Mouse (Mus musculus) naive thymus-derived CD4-positive, alpha-beta T cell, adult 2 months (primary cell): ENCODE measurements at regions not wholly inside any gene's neighbourhood (a gene's known extent, or its start where the extent isn't known, plus 50 kb on each side); places are given as distances from the start of the nearest gene placed in this dataset.

ENCODE experiments used
- DNase-seq: peaks from one replicate; pipeline ENCODE4 v3.0.0-alpha.2; 2011; ENCODE audit warnings: low read depth

DNA sequence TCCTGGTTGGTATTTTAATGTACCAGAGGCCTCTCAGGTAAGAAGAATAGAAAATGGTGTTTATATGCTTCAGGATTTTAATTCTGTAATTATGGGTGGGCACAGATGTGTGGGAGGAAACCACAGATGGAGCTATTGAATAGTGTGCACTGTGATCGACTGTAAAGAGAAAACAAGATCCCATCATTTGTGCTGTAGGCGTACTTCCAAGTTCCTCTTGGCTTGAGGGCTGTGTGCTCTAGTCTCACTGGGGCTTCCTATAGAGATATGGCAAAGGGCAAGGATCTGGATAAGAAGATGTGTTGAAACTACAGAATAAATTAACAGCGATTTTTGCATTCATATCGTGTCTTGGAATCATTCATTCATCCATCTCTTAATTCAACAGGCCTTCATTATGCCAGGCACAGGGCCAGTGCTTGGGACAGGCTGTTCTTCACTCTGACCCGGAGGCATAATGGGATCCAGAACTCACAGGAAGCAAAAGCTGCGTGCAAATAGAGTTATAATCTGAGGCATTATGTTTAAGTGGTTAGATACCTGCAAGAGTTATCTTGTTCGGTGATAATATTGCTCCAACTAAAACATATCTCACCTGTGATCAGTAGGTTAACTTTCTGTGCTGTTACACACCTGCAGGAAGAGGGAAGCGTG lies 336.7 kb downstream of the Hs3st3b1 start:
- DNase-seq = no peak

DNA sequence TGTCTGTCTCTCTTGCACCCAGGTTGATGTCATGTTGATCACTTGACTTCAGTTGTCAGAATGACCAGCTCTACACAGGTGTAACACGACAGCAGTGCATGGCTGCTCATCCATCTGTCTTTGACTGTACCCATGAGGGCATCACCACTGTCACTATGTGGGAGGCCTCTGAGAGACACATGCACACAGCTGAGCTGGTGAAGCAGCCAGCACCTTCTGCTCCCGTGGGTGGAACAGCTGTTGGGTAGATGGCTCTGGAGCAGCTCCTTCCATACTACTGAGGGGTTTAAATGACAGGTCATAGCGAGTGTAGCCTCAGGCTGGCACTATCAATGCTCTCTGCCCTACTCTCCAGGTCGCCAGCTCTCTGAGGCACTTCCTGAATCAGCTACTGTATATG lies 301.9 kb downstream of the Hs3st3b1 start:
- DNase-seq = no peak

DNA sequence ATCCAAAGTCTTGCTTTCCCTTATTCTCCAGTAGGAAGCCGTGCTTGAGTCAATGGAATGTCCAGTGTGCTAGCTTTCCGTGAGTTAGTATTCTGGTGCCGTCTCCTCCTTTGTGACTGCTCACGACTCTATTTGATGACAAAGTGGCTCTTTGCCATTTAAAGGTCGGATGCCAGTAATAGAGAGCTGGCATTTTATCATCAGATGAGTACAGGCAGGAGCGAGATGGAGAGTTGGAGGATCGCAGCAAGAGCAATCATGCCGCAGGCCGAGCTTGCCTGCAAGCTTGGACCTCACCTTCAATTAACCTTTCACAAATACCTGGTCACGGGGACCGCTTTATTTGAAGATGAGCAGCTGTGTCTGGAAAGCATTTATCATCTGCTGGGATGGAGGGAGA lies 291.8 kb downstream of the Hs3st3b1 start:
- DNase-seq = no peak

DNA sequence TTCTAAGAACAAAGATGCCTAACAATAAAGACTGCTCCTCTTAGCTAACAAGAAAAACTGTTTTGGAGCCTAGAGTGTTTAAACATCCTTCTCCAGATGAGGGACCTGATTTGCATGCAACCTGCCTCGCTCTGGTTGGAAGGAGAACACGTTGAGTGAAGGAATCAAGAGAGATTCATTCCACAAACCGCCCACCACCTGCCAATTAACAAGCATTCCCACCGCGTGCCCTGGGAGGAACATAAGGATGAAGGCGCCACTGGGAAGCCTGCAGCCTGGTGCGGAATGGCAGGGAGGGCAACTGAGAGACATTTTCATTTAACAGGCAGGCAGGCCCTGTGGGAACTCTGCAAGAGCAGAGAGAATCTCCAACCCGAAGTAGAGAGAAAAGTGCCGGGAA lies 265.0 kb downstream of the Hs3st3b1 start:
- no peak for DNase-seq

DNA sequence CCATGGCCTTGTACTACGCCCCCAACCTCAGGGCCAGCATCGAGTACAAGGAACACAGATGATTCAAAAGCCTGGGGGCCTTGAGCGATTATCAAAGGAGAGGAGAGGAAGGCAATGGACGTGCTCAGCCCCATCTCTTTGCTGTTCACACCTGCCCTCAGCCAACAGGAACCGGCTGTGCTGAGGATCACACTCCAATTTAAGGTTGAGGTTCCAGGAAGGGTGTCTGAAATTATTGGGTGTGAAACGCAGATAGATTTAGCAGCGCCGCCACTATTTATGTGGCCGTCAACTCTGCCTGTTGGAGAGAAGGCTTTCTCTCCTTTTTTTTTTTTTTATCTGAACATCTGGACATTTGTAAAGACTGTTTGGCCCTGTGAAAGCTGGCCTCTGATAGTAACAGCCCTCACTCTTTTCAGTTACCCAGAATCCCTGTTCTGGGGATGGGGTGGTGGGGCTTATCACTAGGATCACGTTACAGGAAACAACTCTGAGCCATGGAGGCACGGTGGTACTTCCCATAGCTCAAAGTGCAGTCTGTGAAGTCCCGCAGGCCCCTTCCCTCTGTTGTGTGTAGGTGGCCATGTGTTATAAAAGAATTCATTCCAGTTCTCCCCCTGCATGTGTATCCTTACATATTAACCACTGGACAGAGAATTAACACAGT lies 256.7 kb downstream of the Hs3st3b1 start:
- DNase-seq = no peak

DNA sequence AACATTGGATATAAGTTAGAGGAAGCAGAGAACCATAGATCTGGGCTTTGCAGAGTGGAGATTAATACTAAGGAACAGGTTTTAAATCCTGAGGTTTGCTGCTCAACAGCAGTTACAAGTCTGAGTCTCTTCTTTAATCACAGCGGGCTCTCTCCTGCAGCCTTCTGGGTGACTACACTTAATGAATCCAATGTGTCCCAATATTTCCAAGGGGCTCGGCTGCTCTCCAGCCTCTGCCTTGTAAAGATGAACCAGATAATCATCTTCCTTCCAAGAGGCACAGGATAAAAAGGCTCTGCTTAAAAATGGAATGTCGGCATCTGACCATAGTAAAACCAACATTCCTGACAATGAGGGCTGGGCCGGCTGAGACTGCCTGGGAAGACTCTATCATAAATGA lies 251.6 kb downstream of the Hs3st3b1 start:
- no peak for DNase-seq

DNA sequence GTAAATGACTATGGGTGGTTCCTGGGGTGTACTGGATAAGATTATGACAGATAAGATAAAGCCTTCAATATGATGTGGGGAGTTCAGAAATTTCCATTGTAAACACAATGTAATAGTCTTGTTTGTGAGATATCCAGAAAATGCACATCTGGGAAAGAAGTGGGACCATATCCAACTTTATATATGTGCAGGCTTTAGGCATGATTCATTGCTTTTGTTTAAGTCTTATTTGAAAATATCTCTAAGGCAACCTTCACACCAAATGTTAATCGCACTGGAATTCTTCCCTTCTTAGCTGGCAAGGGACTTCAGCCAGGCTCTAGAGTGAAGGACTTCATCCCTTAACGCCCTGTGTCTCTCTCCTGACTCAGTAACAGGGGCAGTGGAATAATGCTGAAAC lies 250.3 kb downstream of the Hs3st3b1 start:
- no peak for DNase-seq

DNA sequence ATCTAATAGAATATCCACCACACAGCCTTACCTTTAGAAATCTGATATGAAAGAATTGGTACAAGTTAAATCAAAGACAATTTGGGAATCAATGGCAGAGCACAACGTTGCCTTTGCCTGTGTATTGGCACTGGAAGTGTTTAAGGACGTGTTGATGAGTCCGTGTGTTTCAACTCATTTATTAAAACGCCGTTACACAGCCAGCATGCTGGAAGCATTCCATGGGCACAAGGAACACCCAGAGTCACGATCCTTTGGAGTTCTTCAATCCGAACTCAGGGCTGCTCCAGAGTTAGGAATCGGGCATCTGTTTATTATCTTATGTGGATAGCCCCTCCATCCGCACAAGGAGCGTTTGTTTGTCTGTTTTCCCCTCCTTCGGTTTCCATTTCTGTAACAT lies 244.2 kb downstream of the Hs3st3b1 start:
- no peak for DNase-seq

DNA sequence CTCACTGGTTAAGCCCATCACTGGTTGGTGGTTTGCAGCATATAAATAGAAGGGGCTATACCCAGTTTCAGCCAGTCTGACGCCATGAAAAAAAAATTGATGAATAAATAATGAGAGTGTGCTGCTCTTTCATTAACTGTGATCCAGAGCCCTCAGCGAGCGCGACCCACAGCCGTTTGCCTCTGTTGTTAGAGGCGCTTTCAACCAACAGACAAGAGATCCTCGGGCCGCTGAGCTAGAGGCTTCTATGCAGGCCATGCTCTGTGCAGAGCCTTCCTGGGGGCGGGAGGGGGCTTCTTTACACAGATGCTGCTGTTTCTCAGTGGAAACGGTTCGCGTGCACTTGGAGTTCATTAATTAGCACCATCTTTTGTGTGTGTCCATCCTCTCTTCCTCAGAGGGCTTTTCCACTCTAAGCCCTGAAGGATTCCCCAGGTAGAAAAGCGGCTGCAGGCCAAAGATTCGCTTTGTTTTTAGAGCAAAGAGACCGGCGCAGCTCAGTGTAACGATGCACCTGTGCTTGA lies 243.6 kb downstream of the Hs3st3b1 start:
- DNase-seq = no peak

DNA sequence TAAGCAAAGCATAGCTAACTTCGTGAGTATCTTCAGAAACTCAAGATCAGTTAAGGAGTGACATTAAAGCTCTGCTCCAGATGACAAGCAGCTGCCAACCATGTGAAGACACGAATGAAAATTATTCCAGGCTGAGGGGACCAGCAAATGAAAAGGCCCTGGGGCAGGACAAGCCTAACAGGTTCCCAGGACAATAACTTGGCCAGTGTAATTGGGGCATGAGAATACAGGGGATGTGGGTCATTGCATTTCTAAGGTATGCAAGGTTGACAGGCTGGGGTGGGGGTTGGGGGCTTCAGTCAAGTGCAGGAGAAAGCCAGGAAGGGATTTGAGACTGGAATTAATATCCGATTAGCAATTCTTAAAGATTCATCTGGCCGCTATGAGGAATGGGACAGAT lies 242.6 kb downstream of the Hs3st3b1 start:
- DNase-seq = no peak

DNA sequence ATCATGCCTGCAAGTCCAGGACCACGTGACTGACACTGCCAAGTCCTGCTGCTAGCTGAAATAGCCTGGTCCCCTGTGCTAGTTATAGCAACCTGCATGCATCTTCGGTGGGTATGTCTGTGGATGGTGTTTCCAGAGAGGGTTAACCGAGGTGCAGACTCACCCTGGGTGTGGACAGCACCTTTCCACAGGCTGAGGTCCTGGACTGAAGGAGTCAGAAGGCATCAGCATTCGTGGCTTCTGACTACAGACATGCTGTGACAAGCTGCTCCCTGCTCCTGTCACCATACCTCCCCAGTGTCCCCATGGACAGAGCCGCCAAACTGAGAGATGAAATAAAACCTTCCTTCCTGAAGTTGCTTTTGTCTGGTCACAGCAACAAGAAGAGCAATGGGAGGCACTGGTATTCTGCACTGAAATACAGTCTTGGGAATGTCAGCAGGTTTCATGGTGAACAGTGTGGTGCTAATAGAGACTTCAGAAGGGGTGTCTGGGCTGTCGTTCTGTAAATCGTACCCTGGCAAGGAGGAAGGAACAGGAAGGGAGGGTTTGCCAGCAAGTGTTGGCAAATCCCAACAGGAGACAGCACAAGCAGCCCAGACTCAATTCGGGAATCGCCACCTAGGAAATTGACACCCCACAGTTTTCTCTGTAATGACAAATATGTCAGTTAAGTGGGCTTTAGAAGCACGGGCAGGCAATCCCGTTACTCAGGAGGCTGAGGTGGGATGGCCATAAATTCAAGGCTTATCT lies 237.7 kb downstream of the Hs3st3b1 start:
- no peak for DNase-seq

DNA sequence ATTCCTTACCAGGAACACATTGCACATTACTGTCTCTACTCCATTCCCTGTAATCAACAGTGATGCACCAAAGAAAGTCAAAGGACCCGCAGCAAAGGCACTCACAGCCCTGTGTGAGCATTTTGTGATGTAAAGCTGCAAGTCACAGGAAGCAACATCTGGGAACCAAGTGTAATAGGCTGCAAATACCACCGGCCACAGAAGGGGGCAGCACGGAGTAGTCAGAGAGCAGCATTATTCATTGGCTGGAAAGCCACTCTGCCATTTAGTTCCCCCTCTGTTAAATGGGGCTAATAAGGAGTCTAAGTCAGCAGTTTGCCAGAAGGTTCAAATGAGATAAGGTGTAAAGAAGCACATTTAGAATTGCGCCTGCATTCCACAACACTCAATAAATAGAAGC lies 231.0 kb downstream of the Hs3st3b1 start:
- DNase-seq = no peak

DNA sequence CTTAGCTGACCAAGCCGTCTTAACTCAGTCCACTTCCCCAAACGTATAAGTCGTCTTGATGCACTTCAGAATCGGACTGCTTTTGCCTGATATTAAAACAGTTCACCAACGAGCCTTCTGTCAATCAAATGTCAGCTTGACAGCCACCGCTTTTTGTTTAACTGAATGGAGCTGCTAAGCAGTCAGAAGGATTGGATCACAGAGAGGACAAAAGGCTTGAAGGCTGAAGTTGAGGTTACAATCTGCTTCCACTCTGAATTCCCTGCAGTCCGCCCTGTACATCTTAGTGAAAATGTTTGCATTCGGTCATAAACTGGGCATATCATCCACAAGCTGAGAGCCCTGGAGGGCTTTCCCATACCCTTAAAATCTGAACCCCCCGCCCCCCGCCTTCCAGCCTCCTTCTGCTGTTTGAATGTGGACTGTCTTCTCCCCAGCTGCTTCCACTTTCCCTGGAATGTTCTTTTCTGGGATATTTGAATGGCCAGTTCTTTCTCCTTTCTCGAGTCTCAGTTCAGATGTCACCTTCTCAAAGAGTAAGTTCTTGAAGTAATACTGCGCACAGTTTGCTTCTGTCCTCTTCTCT lies 217.0 kb downstream of the Hs3st3b1 start:
- DNase-seq = no peak

DNA sequence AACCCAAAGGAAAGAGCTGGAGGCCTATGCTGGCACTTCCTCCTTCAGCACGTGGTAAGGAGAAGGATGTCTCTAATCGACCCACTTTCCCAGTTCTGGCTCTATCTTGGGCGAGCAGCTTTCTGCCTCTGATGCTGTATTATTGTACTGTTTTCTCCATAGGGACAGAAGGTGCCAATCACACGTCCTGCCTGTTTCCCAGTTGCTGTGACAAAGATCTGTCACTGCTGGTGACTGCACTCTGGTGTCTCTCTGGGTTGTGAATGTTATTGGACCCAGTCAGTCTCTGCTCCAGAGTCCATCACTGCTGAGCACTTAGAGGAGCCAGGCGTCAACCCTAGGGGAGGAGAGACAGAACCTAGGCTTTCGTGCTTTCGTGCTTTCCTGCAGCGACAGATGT lies 216.0 kb downstream of the Hs3st3b1 start:
- DNase-seq = no peak

DNA sequence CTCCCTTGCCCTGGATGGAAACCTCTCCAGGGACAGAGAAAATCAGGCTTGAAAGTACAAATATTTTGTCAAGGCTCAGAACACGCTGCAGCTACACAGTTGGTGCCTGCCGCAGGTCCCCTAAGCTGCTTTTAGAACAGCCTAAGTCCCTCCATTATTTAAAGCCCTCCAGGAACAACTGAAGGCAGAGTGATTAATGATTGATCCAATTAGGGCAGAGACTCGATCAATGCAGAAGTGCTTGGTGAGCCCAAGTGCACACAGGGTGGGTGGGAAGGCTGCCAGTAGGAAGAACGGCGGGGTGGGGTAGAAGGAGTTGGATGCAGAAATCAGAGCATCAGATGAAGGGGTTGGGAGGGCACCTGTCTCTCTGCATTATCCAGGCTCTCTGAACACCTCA lies 215.0 kb downstream of the Hs3st3b1 start:
- DNase-seq = no peak

DNA sequence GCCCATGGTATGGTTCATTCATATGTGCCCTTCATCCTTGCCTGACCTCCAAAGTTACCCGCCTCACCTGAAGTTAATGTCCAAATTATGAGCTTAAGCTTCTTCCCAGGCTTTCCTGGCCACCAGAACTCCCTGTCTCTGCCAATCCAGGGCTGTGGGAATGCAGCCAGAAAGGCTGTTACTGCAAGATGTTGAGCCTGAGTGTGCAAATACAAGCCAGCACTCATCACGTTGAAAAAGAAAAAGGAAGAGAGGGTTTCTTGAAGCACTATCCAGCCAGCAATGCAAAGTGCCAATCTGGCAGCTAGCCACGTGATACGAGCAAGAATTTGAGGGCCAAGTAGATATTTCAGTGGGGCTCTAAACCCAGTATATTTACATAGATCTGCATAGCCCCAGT lies 213.7 kb downstream of the Hs3st3b1 start:
- DNase-seq = no peak

DNA sequence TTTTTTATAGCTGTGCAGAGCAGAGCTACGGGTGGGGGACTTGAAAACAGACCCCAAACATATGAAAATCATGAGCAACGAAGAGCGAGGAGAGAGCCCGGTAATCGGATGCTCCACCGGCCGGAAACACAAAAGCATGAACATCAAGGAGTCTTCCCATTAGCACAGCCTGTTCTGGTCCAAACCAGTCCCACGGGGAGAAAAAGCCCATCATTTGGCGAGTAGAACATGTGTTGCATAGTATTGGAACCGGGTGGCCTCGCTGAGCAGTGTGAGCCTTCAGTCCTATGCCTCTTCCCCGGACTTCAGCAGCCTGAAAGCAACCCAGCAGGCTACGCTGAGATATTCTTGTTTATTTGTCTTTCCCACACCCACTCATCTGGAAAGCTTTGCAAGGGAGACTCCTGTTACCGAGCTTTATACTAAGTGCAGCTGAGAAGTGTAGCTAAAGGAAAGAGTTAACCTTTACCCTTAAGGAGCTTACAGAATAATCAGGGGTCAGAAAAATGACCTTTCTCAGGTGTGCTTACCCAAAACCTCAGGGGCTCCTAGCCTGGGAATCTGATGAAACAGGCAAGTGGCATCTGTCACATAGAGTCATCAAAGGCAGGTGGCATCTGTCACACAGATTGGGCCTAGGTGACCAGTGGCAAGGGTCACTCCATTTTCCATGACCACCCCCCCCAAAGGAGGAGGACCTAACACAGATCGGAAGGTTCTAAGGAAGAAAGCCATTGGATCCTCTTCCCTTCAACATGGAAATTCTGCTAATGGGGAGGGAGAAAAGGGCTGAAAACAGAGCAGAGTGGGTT lies 209.8 kb downstream of the Hs3st3b1 start:
- no peak for DNase-seq

DNA sequence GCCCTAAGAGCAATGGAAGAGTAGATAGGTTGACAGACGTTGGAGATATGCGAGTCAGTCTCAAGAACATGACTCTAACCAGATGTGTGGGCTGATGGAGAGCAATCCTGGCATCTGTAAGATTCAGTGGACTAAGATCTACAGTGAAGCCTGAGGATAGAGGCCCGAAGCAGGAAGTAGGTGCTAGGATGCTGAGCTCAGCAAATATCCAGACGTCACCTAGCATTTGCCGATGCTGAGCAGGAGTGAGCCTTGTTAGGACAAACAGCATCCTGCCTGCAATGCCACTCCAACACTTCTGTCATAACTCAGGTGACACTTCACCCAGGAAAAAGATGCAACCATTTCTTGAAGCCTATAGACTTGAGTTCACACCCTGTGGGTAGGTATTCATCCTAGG lies 199.8 kb downstream of the Hs3st3b1 start:
- DNase-seq = no peak

DNA sequence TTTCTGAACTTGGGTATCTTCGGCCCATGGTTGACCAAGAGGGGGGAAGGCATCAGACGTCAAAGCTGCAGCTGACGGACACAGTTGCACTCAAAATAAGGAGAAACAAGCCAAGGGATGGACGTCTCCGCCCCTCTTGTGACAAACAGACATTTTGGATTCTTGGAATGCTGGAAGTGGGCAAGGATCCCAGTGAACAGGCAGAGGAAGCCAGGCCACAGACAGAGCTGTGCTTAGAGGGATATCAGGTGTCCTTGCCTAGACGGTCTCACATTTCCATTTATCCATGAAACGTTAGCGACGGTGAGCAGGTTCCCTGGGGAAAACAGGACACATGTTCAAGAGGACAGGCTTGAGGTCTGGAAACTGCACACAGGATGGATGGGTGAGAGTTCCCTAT lies 191.2 kb downstream of the Hs3st3b1 start:
- DNase-seq = no peak

DNA sequence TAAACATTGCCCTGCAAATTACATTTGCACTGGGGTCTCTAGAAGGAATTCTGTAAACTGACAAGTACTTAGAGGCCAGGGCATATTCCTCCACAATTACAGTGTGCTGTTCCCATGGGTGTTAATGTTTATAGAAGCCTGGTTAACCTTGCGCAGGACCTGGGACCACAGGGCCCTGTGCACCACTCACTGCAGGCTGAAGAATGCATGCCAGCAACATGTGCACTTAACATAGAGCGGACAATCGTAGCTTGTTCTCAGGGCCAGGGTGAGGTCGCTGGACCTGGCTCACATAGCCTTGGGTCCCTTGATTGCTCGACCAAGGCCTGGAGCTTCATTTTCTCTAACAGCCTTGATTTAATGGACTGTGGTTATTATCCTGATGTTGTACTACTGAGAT lies 168.8 kb downstream of the Hs3st3b1 start:
- no peak for DNase-seq

DNA sequence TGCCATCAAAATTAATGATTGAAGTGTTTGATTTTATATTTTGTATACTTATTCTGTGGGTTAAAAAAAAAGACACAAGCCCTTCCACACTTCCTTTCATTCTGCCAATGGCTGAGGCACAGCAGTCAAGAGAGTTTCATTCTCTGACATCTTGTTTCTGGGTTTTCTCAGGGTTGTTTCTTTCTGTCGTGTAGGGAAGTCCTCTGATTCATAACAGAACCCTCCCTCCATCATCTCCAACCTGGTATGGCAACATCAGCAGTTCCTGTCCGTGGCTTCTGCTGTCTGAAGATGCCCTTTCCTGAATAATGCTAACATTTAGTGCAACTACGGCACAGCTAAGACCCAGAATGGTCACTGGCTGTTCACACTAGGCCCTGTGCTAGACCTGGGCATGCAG lies 167.3 kb downstream of the Hs3st3b1 start:
- no peak for DNase-seq

DNA sequence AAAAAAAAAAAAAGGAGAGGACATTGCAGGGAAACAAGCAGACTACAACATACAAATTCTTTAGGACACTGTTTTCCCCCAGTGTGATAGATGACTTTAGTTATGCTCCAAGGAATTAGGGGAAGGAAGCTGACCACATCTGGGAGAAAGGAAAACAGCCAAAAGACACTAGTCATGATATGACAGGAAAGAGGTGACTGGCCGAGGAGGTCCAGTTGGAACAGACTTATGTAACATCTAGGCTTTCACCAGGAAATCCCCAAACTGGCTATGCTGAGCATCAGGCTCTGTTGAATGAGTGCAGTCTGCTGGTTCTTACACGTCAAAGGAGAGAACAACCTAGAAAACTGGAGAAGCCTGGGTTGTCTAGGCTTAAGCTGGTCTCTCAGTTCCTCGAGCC lies 163.8 kb downstream of the Hs3st3b1 start:
- DNase-seq = no peak
